Mouse (Mus musculus) liver, embryonic 14.5 days (tissue): ENCODE results near the gene Jarid2. TPM values are rescaled to one million over a fixed set of nuclear protein-coding genes. Genes with fewer than 3 reads are reported as not detected.

Experiments
- ATAC-seq: fragments of 200-750 bp; cut with Nextera tagmentation; 2 replicates; pipeline ENCODE4 v1.8.0; 2017; ENCODE audit warnings: moderate number of reproducible peaks, mild to moderate bottlenecking, moderate library complexity; ENCODE audit not compliant: insufficient read depth
- DNase-seq, 3 experiments: peaks; one replicate each; pipeline ENCODE4 v3.0.0-alpha.2; 2012 to 2013; ENCODE audit warnings: low read depth in 3 of 3, low spot score in 3 of 3
- H3K27ac ChIP-seq: fragments of 300-500 bp; sonication (generic); 2 replicates; pipeline ENCODE4 v1.5.1; 2014; ENCODE audit warnings: moderate library complexity, mild to moderate bottlenecking, control low read depth, inconsistent platforms
- H3K27me3 ChIP-seq: fragments of 300-500 bp; sonication (generic); 2 replicates; pipeline ENCODE4 v1.6.1; 2014; ENCODE audit warnings: mild to moderate bottlenecking, low read length, moderate library complexity; ENCODE audit not compliant: control insufficient read depth, insufficient read depth
- H3K36me3 ChIP-seq: fragments of 300-500 bp; sonication (generic); replicated peaks from 2 replicates; pipeline ENCODE4 v1.6.1; 2014; ENCODE audit warnings: low read depth; ENCODE audit not compliant: control insufficient read depth, insufficient read depth
- H3K4me1 ChIP-seq, 2 experiments: fragments of 200-500 bp in 1 of 2; fragments of 300-500 bp in 1 of 2; sonication (generic) in 1 of 2; replicated peaks; 2 replicates each; pipeline ENCODE4 v1.6.1; 2012 to 2014; ENCODE audit warnings: antibody characterized with exemption in 1 of 2, inconsistent platforms in 1 of 2, low read length in 1 of 2; ENCODE audit not compliant: control insufficient read depth in 2 of 2, insufficient read depth in 2 of 2
- H3K4me2 ChIP-seq: fragments of 300-500 bp; sonication (generic); 2 replicates; pipeline ENCODE4 v1.6.1; 2014; ENCODE audit warnings: low read depth, mild to moderate bottlenecking, control low read depth, moderate library complexity
- H3K4me3 ChIP-seq, 2 experiments: fragments of 200-500 bp in 1 of 2; fragments of 300-500 bp in 1 of 2; sonication (generic) in 1 of 2; 2 replicates each; pipeline ENCODE4 v1.5.1; 2012 to 2014; ENCODE audit warnings: low read depth in 2 of 2, low read length in 2 of 2, mild to moderate bottlenecking in 2 of 2, control low read depth in 1 of 2, inconsistent platforms in 1 of 2, moderate library complexity in 1 of 2; ENCODE audit not compliant: insufficient read depth in 1 of 2
- H3K9ac ChIP-seq: fragments of 300-500 bp; sonication (generic); replicated peaks from 2 replicates; pipeline ENCODE4 v1.6.1; 2014; ENCODE audit warnings: mild to moderate bottlenecking, control low read depth, moderate library complexity
- H3K9me3 ChIP-seq: fragments of 300-500 bp; sonication (generic); 2 replicates; pipeline ENCODE4 v1.6.1; 2016; ENCODE audit warnings: low read length, mixed read lengths; ENCODE audit not compliant: control insufficient read depth
- CTCF ChIP-seq: IDR thresholded peaks from 2 replicates; pipeline ENCODE4 v1.5.1; 2016; ENCODE audit warnings: antibody characterized with exemption, low read depth, control low read depth
- EP300 ChIP-seq: IDR thresholded peaks from 2 replicates; pipeline ENCODE4 v1.6.1; 2016; ENCODE audit warnings: antibody characterized with exemption, low read depth
- WGBS: fragments of 180-500 bp; shearing (Covaris S2); extraction: QIAGEN DNeasy Blood & Tissue Kit; methylation state at CpG from one replicate; pipeline ENCODE4 v1.1.7; 2014; ENCODE audit not compliant: insufficient replicate concordance; 5-methylcytosine and 5-hydroxymethylcytosine counted together
- polyA plus RNA-seq, 2 experiments: library from polyadenylated mRNA; depleted of rRNA in 1 of 2; stranded (reverse) in 1 of 2; unstranded in 1 of 2; fragments of >200 nt; fragmentation: Nextera tagmentation in 1 of 2; extraction: Ambion mirVana in 1 of 2; gene quantifications; 2 replicates each; pipeline versions ENCODE4 v1.2.1 to v1.2.3; 2012 to 2014

Jarid2 gene
- polyA plus RNA-seq, 2 experiments = 4.9 to 5.9 TPM

DNA sequence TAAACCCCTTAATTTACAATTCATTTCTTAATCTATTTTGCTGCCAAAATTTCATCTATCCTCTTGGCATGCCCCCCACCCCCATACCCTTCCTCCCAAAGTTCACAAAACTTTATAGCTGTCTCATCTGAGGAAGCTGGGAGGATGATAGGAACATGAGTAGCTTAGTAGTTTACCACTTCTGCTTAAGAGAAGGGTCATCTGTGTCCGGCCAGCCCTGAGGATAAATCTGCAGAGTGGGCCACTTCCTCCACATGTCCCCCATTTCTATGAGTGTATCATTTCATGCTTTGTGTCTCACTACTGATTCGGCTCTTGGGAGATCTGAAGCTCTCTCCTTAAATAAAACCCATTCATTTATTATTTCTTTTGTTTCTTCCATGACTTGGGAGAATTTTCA, 102.8 kb downstream of the Jarid2 start:
- 49% methylated on average over 2 of the region's 2 CpGs for WGBS
- no peak overlapping the region for H3K9ac ChIP-seq
- no peaks in the 10 kb centered on the region for H3K36me3 ChIP-seq
- TF ChIP-seq CTCF (no peak), EP300 (no peak)
- no peaks in the 10 kb centered on the region for H3K9me3 ChIP-seq
- no peak overlapping the region for H3K4me2 ChIP-seq
- H3K4me3 ChIP-seq = no peak overlapping the region
- no peak for DNase-seq
- H3K27me3 ChIP-seq = no peaks in the 10 kb centered on the region
- H3K4me1 ChIP-seq = 0 out of 4 replicates have a peak, but pooled peaks cover 0 to 2% of the 10 kb centered on the region in 2 experiments
- H3K27ac ChIP-seq = no peak overlapping the region
- no peak for ATAC-seq

- H3K4me3 ChIP-seq = no peak overlapping the region
- ATAC-seq (no peak), DNase-seq (no peak)
- no peaks in the 10 kb centered on the region for H3K27me3 ChIP-seq
- H3K4me1 ChIP-seq = 0 out of 4 replicates have a peak, but pooled peaks cover 0 to 2% of the 10 kb centered on the region in 2 experiments
- 77% methylated on average over 4 of the region's 4 CpGs for WGBS
- TF ChIP-seq EP300 (no peak), CTCF (no peak)
- no peak overlapping the region for H3K9ac ChIP-seq
- no peaks in the 10 kb centered on the region for H3K9me3 ChIP-seq
- no peaks in the 10 kb centered on the region for H3K36me3 ChIP-seq
- no peak overlapping the region for H3K4me2 ChIP-seq
- no peak overlapping the region for H3K27ac ChIP-seq
Measured at GRCm38 (mm10) chr13:44832866-44833265, 103.6 kb downstream of the Jarid2 start.

- H3K9me3 ChIP-seq = no peaks in the 10 kb centered on the region
- TF ChIP-seq CTCF (peak; percentile 49), EP300 (no peak)
- no peaks in the 10 kb centered on the region for H3K36me3 ChIP-seq
- H3K4me1 ChIP-seq = 0 out of 4 replicates have a peak, but pooled peaks cover 0 to 2% of the 10 kb centered on the region in 2 experiments
- DNase-seq (no peak), ATAC-seq (no peak)
- H3K9ac ChIP-seq = no peak overlapping the region
- H3K27ac ChIP-seq = no peak overlapping the region
- H3K4me3 ChIP-seq = no peak overlapping the region
- WGBS = 40% methylated on average over 3 of the region's 3 CpGs
- no peaks in the 10 kb centered on the region for H3K27me3 ChIP-seq
- no peak overlapping the region for H3K4me2 ChIP-seq
Measured at GRCm38 (mm10) chr13:44833353-44833752, 104.1 kb downstream of the Jarid2 start.

GRCm38 (mm10) chr13:44837445-44837844, 108.2 kb downstream of the Jarid2 start:
- Histone ChIP-seq H3K27ac (no peak overlapping the region), H3K4me1 (0 out of 4 replicates have a peak, but pooled peaks cover 0 to 3% of the 10 kb centered on the region in 2 experiments), H3K4me3 (no peak overlapping the region), H3K9me3 (no peaks in the 10 kb centered on the region), H3K27me3 (no peaks in the 10 kb centered on the region), H3K4me2 (no peak overlapping the region), H3K36me3 (no peaks in the 10 kb centered on the region), H3K9ac (no peak overlapping the region)
- no peak for DNase-seq
- ATAC-seq = no peak
- WGBS = 80% methylated on average over 6 of the region's 6 CpGs
- TF ChIP-seq CTCF (no peak), EP300 (no peak)

GRCm38 (mm10) chr13:44839866-44840835, 110.9 kb downstream of the Jarid2 start:
- no peak overlapping the region for H3K9ac ChIP-seq
- peaks cover 0 to 3% of the 10 kb centered on the region in 2 experiments; a peak in 1 of 4 replicates for H3K4me1 ChIP-seq
- H3K9me3 ChIP-seq = no peaks in the 10 kb centered on the region
- TF ChIP-seq CTCF (no peak), EP300 (no peak)
- H3K4me2 ChIP-seq = peak overlapping the region; percentile 50
- H3K36me3 ChIP-seq = no peaks in the 10 kb centered on the region
- 25% methylated on average over 20 of the region's 20 CpGs for WGBS
- H3K4me3 ChIP-seq = peak overlapping the region; percentile 28 to 42
- H3K27me3 ChIP-seq = no peaks in the 10 kb centered on the region
- no peak overlapping the region for H3K27ac ChIP-seq
- no peak for DNase-seq
- ATAC-seq = no peak
